In genomic region chr19:9097441-9097840, GRCm38 (mm10) we compare ENCODE assay signal across 22 mouse cellular contexts. TPM values are rescaled to one million over a fixed set of nuclear protein-coding genes. Genes with fewer than 3 reads are reported as not detected.
DNase-seq lines count a peak whose midpoint lies in the region; ATAC-seq and TF ChIP-seq lines count a peak whose summit lies in the region.
"Had no signal": no experiment of that assay in that cellular context is flagged by ENCODE, and none has a peak within 500 bp of the region (broad histone marks: within the 10 kb centered on the region; RNA-seq: fewer than 3 reads in every experiment).

No protein-coding gene starts in this region.

- H3K27ac ChIP-seq in liver, adult 2 months (replicated peaks; ENCODE audit: insufficient read depth, low read depth, low read length) = no peak overlapping the region
- no peak overlapping the region for H3K27ac ChIP-seq in liver, embryonic 11.5 days (ENCODE audit: low read depth, low read length)
- no peak overlapping the region for H3K27ac ChIP-seq in hindbrain, embryonic 12.5 days
- H3K27ac ChIP-seq: embryonic facial prominence, embryonic 15.5 days; heart, embryonic 10.5 days; kidney, embryonic 15.5 days; limb, embryonic 13.5 days; liver, embryonic 15.5 days had no signal

- H3K9ac ChIP-seq in liver, adult 2 months (ENCODE audit: low read depth, low read length) = no peak overlapping the region
- no peak overlapping the region for H3K9ac ChIP-seq in liver, embryonic 11.5 days (ENCODE audit: low read depth, low read length)
- no peak overlapping the region for H3K9ac ChIP-seq in hindbrain, embryonic 12.5 days
- H3K9ac ChIP-seq: embryonic facial prominence, embryonic 15.5 days; kidney, embryonic 15.5 days; limb, embryonic 13.5 days; liver, embryonic 15.5 days had no signal

- H3K79me2 ChIP-seq in liver, adult 2 months (ENCODE audit: control insufficient read depth, insufficient read depth, low read length) = no peaks in the 10 kb centered on the region

- H3K4me1 ChIP-seq in liver, adult 2 months (ENCODE audit: control insufficient read depth, insufficient read depth, low read length) = peaks cover 6% of the 10 kb centered on the region; the same call in 1 of the 2 replicates
- H3K4me1 ChIP-seq in liver, embryonic 11.5 days (replicated peaks; ENCODE audit: control insufficient read depth, insufficient read depth, low read length) = no peaks in the 10 kb centered on the region; the same call in 1 of the 2 replicates
- H3K4me1 ChIP-seq in hindbrain, embryonic 12.5 days = no peaks in the 10 kb centered on the region
- H3K4me1 ChIP-seq: embryonic facial prominence, embryonic 15.5 days; kidney, embryonic 15.5 days; limb, embryonic 13.5 days; liver, embryonic 15.5 days had no signal

- no peak for TF ChIP-seq CTCF in liver, adult 2 months (IDR thresholded peaks at IDR 0.05; ENCODE audit: low read depth, low read length)

- no peak for TF ChIP-seq POLR2A in liver, adult 2 months (IDR thresholded peaks at IDR 0.05; ENCODE audit: extremely low read depth, insufficient read depth, low read length)

- no peak for ATAC-seq in liver, embryonic 11.5 days (replicated peaks; ENCODE audit: low FRiP score)
- no peak for ATAC-seq in hindbrain, embryonic 12.5 days (ENCODE audit: low FRiP score)
- ATAC-seq: hindbrain, embryonic 16.5 days; intestine, postnatal 0 days; lung, postnatal 0 days had no signal

- no peaks in the 10 kb centered on the region for H3K9me3 ChIP-seq in liver, embryonic 11.5 days (ENCODE audit: control insufficient read depth, low read length)
- no peaks in the 10 kb centered on the region for H3K9me3 ChIP-seq in hindbrain, embryonic 12.5 days (replicated peaks)
- H3K9me3 ChIP-seq: embryonic facial prominence, embryonic 15.5 days; heart, embryonic 10.5 days; kidney, embryonic 15.5 days; limb, embryonic 13.5 days; liver, embryonic 15.5 days had no signal

- no peak overlapping the region for H3K4me2 ChIP-seq in liver, embryonic 11.5 days
- no peak overlapping the region for H3K4me2 ChIP-seq in hindbrain, embryonic 12.5 days (replicated peaks)
- H3K4me2 ChIP-seq: embryonic facial prominence, embryonic 15.5 days; kidney, embryonic 15.5 days; limb, embryonic 13.5 days; liver, embryonic 15.5 days had no signal

- 52% methylated on average over 13 of the region's 13 CpGs for WGBS in liver, adult 2 months
- WGBS in liver, embryonic 11.5 days = 87% methylated on average over 13 of the region's 13 CpGs
- WGBS in hindbrain, embryonic 12.5 days = 90% methylated on average over 13 of the region's 13 CpGs

- DNase-seq in gastrocnemius, postnatal 10 days = peak; percentile 29
- DNase-seq in gastrocnemius, adult 18-20 months (ENCODE audit: low spot score) = no peak
- DNase-seq in liver, adult 2 months (ENCODE audit: extremely low read depth, low read depth, low spot score) = peak; percentile 46
- DNase-seq in liver, embryonic 11.5 days (ENCODE audit: low spot score) = no peak
- DNase-seq in ES-CJ7 (ENCODE audit: low read depth, low spot score) (peak; percentile 36), R1 (ENCODE audit: low read depth, low spot score) (peak; percentile 54)
- DNase-seq: adrenal gland, postnatal 14 days; gastrocnemius, postnatal 25 days; heart, postnatal 14 days; right cerebral cortex, postnatal 4 days had no signal

- no peaks in the 10 kb centered on the region for H3K36me3 ChIP-seq in liver, adult 2 months (ENCODE audit: control insufficient read depth, insufficient read depth, low read length)
- no peaks in the 10 kb centered on the region for H3K36me3 ChIP-seq in liver, embryonic 11.5 days (ENCODE audit: control insufficient read depth, insufficient read depth, low read length)
- no peaks in the 10 kb centered on the region for H3K36me3 ChIP-seq in hindbrain, embryonic 12.5 days
- H3K36me3 ChIP-seq: embryonic facial prominence, embryonic 15.5 days; heart, embryonic 10.5 days; kidney, embryonic 15.5 days; limb, embryonic 13.5 days; liver, embryonic 15.5 days had no signal

- H3K27me3 ChIP-seq in liver, adult 2 months (ENCODE audit: control insufficient read depth, insufficient read depth, low read length) = no peaks in the 10 kb centered on the region
- no peaks in the 10 kb centered on the region for H3K27me3 ChIP-seq in liver, embryonic 11.5 days (replicated peaks; ENCODE audit: control insufficient read depth, insufficient read depth, low read length)
- peaks cover 3% of the 10 kb centered on the region; the same call in 1 of the 2 replicates for H3K27me3 ChIP-seq in hindbrain, embryonic 12.5 days
- H3K27me3 ChIP-seq: embryonic facial prominence, embryonic 15.5 days; kidney, embryonic 15.5 days; limb, embryonic 13.5 days had no signal

- no peak overlapping the region for H3K4me3 ChIP-seq in liver, adult 2 months (ENCODE audit: insufficient read depth, low read depth, low read length)
- H3K4me3 ChIP-seq in liver, embryonic 11.5 days (ENCODE audit: low read depth, low read length) = no peak overlapping the region
- no peak overlapping the region for H3K4me3 ChIP-seq in hindbrain, embryonic 12.5 days
- H3K4me3 ChIP-seq: embryonic facial prominence, embryonic 15.5 days; heart, embryonic 10.5 days; kidney, embryonic 15.5 days; limb, embryonic 13.5 days; liver, embryonic 15.5 days had no signal

RNA-seq across cellular contexts. Expression of gene Scgb1a1, which starts 9.7 kb away (rescaled TPM):
- under 1 TPM in 1 of 2 experiments, not detected in 1; 0.63 TPM for total RNA-seq in gastrocnemius, postnatal 10 days (2021)
- total RNA-seq in gastrocnemius, adult 18-20 months (2021) = not detected
- not detected in 2 replicates for total RNA-seq in liver, adult 2 months (2014; rRNA removed)
- 1.4 and 1.6 TPM in 2 replicates for polyA plus RNA-seq in liver, adult 2 months (2012; rRNA removed)
- not detected in 2 replicates for polyA plus RNA-seq in liver, embryonic 11.5 days (2014; fragmentation: Nextera tagmentation; extraction: Ambion mirVana)
- polyA plus RNA-seq in hindbrain, embryonic 12.5 days (2016; fragmentation: Nextera tagmentation; extraction: Ambion mirVana) = not detected in 2 replicates
- total RNA-seq: gastrocnemius, postnatal 25 days; layer of hippocampus, postnatal 14 days; megakaryocyte progenitor cell, adult 5-6 weeks had no signal
- polyA plus RNA-seq: cerebellum, adult 2 months; heart, embryonic 10.5 days; hindbrain, embryonic 16.5 days; intestine, postnatal 0 days; kidney, embryonic 15.5 days; limb, embryonic 13.5 days; liver, embryonic 15.5 days had no signal

RNA-seq across cellular contexts. Expression of gene Asrgl1, which starts 38.0 kb away (rescaled TPM):
- total RNA-seq in gastrocnemius, postnatal 10 days (2021) = 10 to 100 TPM; 11.1 to 14.2 TPM
- 10 to 100 TPM; 44.3 to 47.3 TPM for total RNA-seq in gastrocnemius, adult 18-20 months (2021)
- total RNA-seq in liver, adult 2 months (2014; rRNA removed) = 5.7 and 7.6 TPM in 2 replicates
- 1.7 and 2.0 TPM in 2 replicates for polyA plus RNA-seq in liver, adult 2 months (2012; rRNA removed)
- 21.2 and 25.1 TPM in 2 replicates for polyA plus RNA-seq in liver, embryonic 11.5 days (2014; fragmentation: Nextera tagmentation; extraction: Ambion mirVana)
- 16.8 and 18.0 TPM in 2 replicates for polyA plus RNA-seq in hindbrain, embryonic 12.5 days (2016; fragmentation: Nextera tagmentation; extraction: Ambion mirVana)

Comparison
In these comparisons a context has a peak if more than half of its experiments do, and no peak if none do; other contexts are left out.
1. DNase-seq: peak in gastrocnemius, postnatal 10 days (single experiment), liver, adult 2 months (single experiment), ES-CJ7 (single experiment) and R1 (single experiment); none in gastrocnemius, adult 18-20 months (single experiment) and liver, embryonic 11.5 days (single experiment).